Mouse (Mus musculus) forebrain, postnatal 0 days (tissue): ENCODE measurements around the gene Msx3. TPM values are rescaled to one million over a fixed set of nuclear protein-coding genes. Genes with fewer than 3 reads are reported as not detected.

Source experiments
- ATAC-seq: fragments of 200-750 bp; cut with Nextera tagmentation; 2 replicates; pipeline ENCODE4 v1.8.0; 2017; ENCODE audit warnings: mild to moderate bottlenecking, moderate library complexity
- DNase-seq: peaks from one replicate; pipeline ENCODE4 v3.0.0-alpha.2; 2015
- H3K27ac ChIP-seq: fragments of 300-500 bp; sonication (generic); 2 replicates; pipeline ENCODE4 v1.5.1; 2014; ENCODE audit warnings: low read depth, mild to moderate bottlenecking, antibody characterized with exemption, low read length, moderate library complexity, mixed read lengths
- H3K27me3 ChIP-seq: fragments of 300-500 bp; sonication (generic); 2 replicates; pipeline ENCODE4 v1.6.1; 2014; ENCODE audit warnings: mild to moderate bottlenecking, low read length, mixed read lengths; ENCODE audit not compliant: insufficient read depth
- H3K36me3 ChIP-seq: fragments of 300-500 bp; sonication (generic); 2 replicates; pipeline ENCODE4 v1.6.1; 2014; ENCODE audit warnings: mild to moderate bottlenecking, moderate library complexity; ENCODE audit not compliant: insufficient read depth
- H3K4me1 ChIP-seq: fragments of 300-500 bp; sonication (generic); 2 replicates; pipeline ENCODE4 v1.6.1; 2014; ENCODE audit warnings: antibody characterized with exemption; ENCODE audit not compliant: insufficient read depth
- H3K4me2 ChIP-seq: fragments of 300-500 bp; sonication (generic); 2 replicates; pipeline ENCODE4 v1.6.1; 2014; ENCODE audit warnings: low read depth, mild to moderate bottlenecking, moderate library complexity
- H3K4me3 ChIP-seq: fragments of 300-500 bp; sonication (generic); 2 replicates; pipeline ENCODE4 v1.5.1; 2014; ENCODE audit warnings: low read depth, low read length, mixed read lengths
- H3K9ac ChIP-seq: fragments of 300-500 bp; sonication (generic); 2 replicates; pipeline ENCODE4 v1.6.1; 2014; ENCODE audit warnings: mild to moderate bottlenecking
- H3K9me3 ChIP-seq: fragments of 300-500 bp; sonication (generic); 2 replicates; pipeline ENCODE4 v1.6.1; 2016; ENCODE audit warnings: low read length
- CTCF ChIP-seq: sonication (generic); IDR thresholded peaks from 2 replicates; pipeline ENCODE4 v1.5.1; 2016; ENCODE audit warnings: antibody characterized with exemption, control low read depth, low read depth
- WGBS: fragments of 180-500 bp; shearing (Covaris S2); extraction: QIAGEN DNeasy Blood & Tissue Kit; methylation state at CpG from one replicate; pipeline ENCODE4 v1.1.7; 2014; 5-methylcytosine and 5-hydroxymethylcytosine counted together
- polyA plus RNA-seq: library from polyadenylated mRNA; unstranded; fragments of >200 nt; fragmentation: Nextera tagmentation; extraction: Ambion mirVana; gene quantifications from 2 replicates; pipeline ENCODE4 v1.2.1, GENCODE M21; 2015
- total RNA-seq: library from RNA; depleted of rRNA; stranded (reverse); fragments of >200 nt; gene quantifications from 2 replicates; pipeline ENCODE4 v1.2.3, GENCODE M21; 2014

Gene Msx3
- total and polyA plus RNA-seq, 2 experiments from 2014 or later: 0.48 to 0.53 TPM

DNA sequence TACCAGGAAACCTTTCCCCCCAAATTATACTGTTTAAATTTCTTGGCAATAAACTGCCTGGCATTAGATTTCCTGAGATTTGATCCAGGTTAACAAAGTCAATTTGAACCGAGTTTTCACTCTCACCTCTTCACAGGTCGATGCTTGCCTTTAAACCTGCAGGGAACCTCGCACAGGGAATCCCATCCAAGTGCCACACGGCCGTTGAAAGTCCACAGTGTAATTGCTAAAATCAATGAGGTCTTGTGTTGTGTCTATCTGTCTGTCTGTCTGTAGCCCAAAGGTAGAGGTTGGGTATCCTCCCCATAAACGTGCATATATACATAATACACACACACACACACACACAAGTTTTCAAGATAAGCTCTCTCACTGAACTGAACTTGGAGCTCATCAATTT, 18.5 kb upstream of the Msx3 start:
- no peaks in the 10 kb centered on the region for H3K27me3 ChIP-seq
- 65% methylated on average over 6 of the region's 6 CpGs for WGBS
- DNase-seq: no peak
- no peak overlapping the region for H3K9ac ChIP-seq
- no peaks in the 10 kb centered on the region for H3K4me1 ChIP-seq
- ATAC-seq: no peak
- H3K27ac ChIP-seq: no peak overlapping the region
- no peak overlapping the region for H3K4me3 ChIP-seq
- H3K9me3 ChIP-seq: no peaks in the 10 kb centered on the region
- H3K36me3 ChIP-seq: peaks cover 31% of the 10 kb centered on the region
- no peak overlapping the region for H3K4me2 ChIP-seq
- TF ChIP-seq CTCF: no peak

DNA sequence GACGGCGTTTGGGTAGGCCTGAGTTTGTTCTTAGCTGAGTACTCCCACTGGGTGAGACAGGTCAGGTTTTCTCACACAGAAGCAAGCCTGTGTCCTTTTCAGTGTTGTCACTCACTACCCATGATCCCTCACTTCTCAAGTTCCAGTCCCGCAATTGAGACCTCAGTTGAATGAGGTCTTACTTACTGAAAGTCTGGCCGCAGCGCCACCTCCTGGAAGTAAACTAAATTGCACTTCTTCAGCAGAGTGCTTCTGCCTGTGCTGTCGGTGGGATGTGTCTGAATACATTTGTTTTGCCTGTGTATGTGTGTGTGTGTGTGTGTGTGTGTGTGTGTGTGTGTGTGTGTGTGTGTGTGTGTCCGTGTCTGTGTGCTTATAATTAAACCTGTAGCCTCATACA, 14.2 kb upstream of the Msx3 start:
- Histone ChIP-seq H3K9ac (no peak overlapping the region), H3K36me3 (no peaks in the 10 kb centered on the region), H3K27ac (no peak overlapping the region), H3K4me3 (no peak overlapping the region), H3K9me3 (no peaks in the 10 kb centered on the region), H3K27me3 (peaks cover 3% of the 10 kb centered on the region), H3K4me2 (no peak overlapping the region), H3K4me1 (peaks cover 16% of the 10 kb centered on the region)
- ATAC-seq (peak; percentile 49), DNase-seq (peak; percentile 86)
- peak; percentile 93 for TF ChIP-seq CTCF
- 17% methylated on average over 7 of the region's 7 CpGs for WGBS

DNA sequence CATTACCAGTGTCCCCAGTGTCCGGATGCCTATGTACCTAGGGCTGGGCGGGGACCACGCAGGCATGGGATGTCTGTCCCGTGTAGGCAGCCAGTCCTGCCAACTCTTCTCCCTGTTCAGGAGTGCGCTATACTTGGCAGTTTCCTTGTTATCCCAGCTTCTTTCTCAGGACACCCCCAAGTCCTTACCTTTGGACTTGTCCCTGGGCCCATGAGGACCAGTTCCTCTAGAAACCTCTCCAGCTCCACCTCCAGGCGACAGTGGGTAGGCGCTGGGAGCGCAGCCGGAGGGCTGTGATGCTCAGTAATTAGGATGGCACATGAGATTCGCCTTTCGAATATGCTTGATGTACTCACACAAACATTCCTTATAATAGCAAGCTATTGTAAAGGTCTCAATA, 13.4 kb upstream of the Msx3 start:
- Histone ChIP-seq H3K36me3 (no peaks in the 10 kb centered on the region), H3K27ac (no peak overlapping the region), H3K4me2 (no peak overlapping the region), H3K9ac (no peak overlapping the region), H3K9me3 (no peaks in the 10 kb centered on the region), H3K4me1 (peaks cover 19% of the 10 kb centered on the region), H3K27me3 (peaks cover 3% of the 10 kb centered on the region), H3K4me3 (no peak overlapping the region)
- WGBS: 9% methylated on average over 11 of the region's 11 CpGs
- DNase-seq (peak; percentile 57), ATAC-seq (no peak)
- peak; percentile 64 for TF ChIP-seq CTCF

DNA sequence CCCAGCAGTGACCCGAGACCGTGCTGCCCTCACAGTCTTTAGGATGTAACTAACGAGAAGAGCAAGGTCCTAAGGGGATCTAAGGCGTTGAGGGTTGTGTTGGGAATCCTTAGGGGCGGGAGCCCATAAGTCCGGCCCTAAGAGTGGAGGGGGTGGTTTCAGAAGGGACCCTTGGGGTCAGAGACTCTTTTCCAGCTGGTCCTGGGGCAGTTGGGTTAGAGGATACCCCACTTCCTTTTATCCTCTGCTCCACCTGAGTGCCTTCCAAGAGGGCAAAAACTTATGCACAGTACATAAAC, 12.9 kb upstream of the Msx3 start:
- ATAC-seq: no peak
- no peaks in the 10 kb centered on the region for H3K36me3 ChIP-seq
- 5% methylated on average over 6 of the region's 6 CpGs for WGBS
- H3K4me1 ChIP-seq: peaks cover 19% of the 10 kb centered on the region
- H3K9ac ChIP-seq: peak overlapping the region; percentile 54
- no peak overlapping the region for H3K27ac ChIP-seq
- peak overlapping the region; percentile 35; the same call in 1 of the 2 replicates for H3K4me3 ChIP-seq
- peak overlapping the region; percentile 88 for H3K4me2 ChIP-seq
- H3K27me3 ChIP-seq: peaks cover 3% of the 10 kb centered on the region
- H3K9me3 ChIP-seq: no peaks in the 10 kb centered on the region
- no peak for TF ChIP-seq CTCF
- no peak for DNase-seq

DNA sequence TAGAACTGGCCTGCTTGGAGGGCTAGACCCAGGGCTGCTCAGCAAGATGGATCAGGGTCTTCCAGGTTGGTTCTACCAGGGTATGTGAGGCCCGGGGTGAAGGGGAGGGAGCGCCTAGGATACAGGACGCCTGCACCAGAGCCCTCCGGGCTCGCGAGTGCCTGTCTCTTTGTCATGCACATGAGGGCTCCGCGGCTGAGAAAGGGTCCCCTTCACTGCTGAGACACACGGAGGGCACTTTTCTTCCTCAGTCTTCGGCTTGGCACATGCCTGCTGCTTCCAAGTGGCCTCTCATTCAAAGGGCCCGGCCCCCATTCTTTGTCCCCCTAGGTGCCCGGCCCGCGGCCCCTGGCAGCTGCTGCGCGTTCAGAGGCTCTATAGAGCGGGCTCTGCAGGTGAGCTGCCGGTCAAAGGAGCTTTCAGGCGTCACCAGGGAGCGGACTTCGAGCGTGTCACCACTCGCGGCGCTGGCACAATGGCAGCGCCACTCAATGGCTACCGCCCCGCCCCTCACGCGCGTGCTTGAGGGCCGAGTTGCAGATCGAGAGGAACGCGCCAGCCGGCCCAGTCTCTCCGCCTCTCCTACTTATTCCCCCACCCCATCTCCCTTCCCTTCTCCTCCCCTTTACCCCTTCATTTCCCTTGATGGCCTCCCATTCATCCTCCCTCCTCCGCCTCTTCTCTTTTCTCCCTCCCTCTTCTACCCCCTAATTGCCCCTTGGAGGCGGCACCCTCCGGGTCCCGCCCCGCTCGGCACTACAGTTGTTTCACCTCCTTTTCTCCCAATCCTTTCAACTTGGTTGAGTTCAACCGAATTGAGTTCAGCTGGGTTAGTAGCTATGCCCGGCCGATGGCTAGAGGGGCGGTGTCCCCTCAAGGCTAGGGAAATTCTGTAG, 12.3 kb upstream of the Msx3 start:
- H3K36me3 ChIP-seq: no peaks in the 10 kb centered on the region
- ATAC-seq (peak; percentile 53), DNase-seq (peak; percentile 75)
- H3K9ac ChIP-seq: peak overlapping the region; percentile 54
- peaks cover 19% of the 10 kb centered on the region for H3K4me1 ChIP-seq
- peak overlapping the region; percentile 88 for H3K4me2 ChIP-seq
- H3K9me3 ChIP-seq: no peaks in the 10 kb centered on the region
- H3K4me3 ChIP-seq: peak overlapping the region; percentile 35
- 0 out of 2 replicates have a peak overlapping the region, but pooled peaks have one; percentile 3 for H3K27ac ChIP-seq
- 0 out of 2 replicates have a peak, but pooled peaks have one; percentile 21 for TF ChIP-seq CTCF
- WGBS: 1% methylated on average over 47 of the region's 47 CpGs
- H3K27me3 ChIP-seq: peaks cover 3% of the 10 kb centered on the region

DNA sequence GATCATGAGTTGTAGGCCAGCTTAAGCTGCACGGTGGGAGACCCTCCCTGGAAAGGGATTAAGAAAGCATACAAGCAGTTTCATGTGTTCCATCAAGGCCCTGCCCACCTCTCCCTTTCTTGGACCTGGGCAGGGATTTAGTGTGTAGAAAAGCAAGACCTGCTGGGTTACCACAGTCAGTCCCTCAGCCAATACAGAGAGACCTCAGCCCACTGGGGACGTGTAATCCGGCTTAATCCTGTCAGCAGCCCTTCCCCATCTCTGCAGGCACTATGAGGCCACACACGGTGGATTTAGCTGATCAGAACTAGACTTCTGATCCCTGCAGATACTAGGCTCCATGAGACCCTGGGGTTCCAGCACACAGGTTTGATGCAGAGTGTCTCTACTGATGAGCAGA, 10.7 kb upstream of the Msx3 start:
- Histone ChIP-seq H3K4me2 (no peak overlapping the region), H3K4me1 (peaks cover 19% of the 10 kb centered on the region), H3K27me3 (peaks cover 3% of the 10 kb centered on the region), H3K9me3 (no peaks in the 10 kb centered on the region), H3K36me3 (no peaks in the 10 kb centered on the region), H3K9ac (no peak overlapping the region), H3K27ac (no peak overlapping the region), H3K4me3 (no peak overlapping the region)
- no peak for TF ChIP-seq CTCF
- DNase-seq (no peak), ATAC-seq (no peak)
- 37% methylated on average over 4 of the region's 4 CpGs for WGBS

DNA sequence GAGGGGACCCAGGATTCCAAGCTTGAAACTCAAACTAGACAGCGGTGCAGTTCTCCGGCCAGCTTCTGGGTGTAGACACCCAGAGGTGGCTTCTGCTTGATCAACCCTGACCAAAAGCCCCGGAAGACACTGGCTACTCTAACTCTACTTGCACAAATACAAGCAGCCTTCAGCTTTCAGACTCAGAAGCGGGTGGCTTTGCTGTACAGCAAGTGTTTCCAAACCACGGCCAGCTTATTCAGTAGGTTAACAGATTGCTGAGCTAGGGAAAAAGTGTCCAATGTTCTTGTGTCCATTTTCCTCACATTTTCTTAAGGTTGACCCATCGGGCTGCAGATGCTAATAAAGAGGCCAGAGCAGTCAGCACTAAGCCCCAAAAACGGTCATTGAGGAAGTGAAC, 9.6 kb upstream of the Msx3 start:
- Histone ChIP-seq H3K27me3 (peaks cover 3% of the 10 kb centered on the region), H3K36me3 (no peaks in the 10 kb centered on the region), H3K4me2 (peak overlapping the region; percentile 77), H3K9ac (peak overlapping the region; percentile 75), H3K9me3 (no peaks in the 10 kb centered on the region), H3K4me1 (peaks cover 19% of the 10 kb centered on the region), H3K4me3 (peak overlapping the region; percentile 45), H3K27ac (peak overlapping the region; percentile 51)
- no peak for DNase-seq
- WGBS: 11% methylated on average over 7 of the region's 7 CpGs
- TF ChIP-seq CTCF: no peak
- ATAC-seq: no peak
